Mouse (Mus musculus) effector memory CD4-positive, alpha-beta T cell, adult 7 months (primary cell): ENCODE measurements around the gene Eri2. TPM values are rescaled to one million over a fixed set of nuclear protein-coding genes. Genes with fewer than 3 reads are reported as not detected.

ENCODE experiments used
- polyA plus RNA-seq: library from polyadenylated mRNA; unstranded; fragments of 100-300 nt; shearing (Covaris generic); gene quantifications from one replicate; pipeline ENCODE4 v1.2.1, GENCODE M21; 2017

The Eri2 gene
- polyA plus RNA-seq: 6.8 TPM

DNA sequence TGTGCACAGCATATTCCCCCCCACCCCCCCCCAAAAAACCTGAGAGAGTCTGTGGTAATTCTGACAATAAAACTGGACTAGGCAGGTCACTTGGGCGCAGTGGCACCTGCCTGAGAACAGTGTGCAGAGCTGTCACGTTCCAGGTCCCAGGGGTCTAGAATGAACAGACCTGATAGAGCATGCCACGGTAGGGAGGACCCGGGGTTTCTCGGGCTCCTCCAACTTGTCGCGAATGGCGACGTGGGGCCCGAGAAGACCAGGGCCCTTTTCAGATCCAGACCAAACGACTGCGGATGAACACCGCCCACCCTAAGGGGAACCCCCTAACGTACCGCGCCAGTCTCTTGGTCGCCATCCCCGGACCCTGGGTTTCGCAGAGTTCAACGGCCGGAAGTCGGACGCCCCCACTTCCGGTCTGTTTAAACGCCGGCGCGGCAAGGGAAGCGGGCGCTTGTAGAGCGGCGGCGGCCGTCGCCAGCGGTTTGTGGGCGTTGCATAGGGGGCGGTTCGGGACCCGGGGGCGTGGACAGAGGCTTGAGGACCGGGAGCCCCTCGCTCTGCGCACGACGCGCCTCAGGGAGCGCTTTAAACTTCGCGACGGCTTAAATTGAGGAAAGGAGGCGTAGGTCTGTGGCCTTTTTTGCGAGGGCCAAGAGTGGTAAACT is at the start of gene Eri2, which contains the start of gene Rexo5:
Gene Eri2, minus strand, starts transcription at position 473 of the 665 bp plus-strand sequence.
Gene Rexo5, plus strand, starts transcription at position 421 of the 665 bp plus-strand sequence.

DNA sequence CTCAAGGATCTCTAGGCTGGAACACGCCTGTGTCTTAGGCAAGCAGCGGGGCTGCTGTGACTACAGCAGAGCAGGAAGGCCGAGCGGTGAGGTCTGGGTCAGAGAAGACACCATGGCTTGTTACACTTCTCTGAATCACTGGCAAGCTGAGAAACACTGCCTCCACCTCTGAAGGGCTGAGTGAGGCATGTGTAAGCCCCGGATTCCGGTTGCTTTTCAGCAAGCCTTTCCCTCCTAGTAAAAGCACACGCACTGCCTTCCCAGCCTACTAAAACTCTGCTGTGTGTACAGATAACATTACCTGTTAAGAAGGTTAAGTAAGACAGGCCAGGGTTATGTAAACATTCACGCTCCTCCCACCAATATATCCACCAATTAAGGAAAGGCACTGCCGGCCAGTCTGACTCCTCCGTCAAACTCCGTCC is 33.3 kb downstream of the Eri2 start, which contains the start of gene Acsm3:
Gene Acsm3, plus strand, starts transcription at position 397 of the 425 bp plus-strand sequence.

DNA sequence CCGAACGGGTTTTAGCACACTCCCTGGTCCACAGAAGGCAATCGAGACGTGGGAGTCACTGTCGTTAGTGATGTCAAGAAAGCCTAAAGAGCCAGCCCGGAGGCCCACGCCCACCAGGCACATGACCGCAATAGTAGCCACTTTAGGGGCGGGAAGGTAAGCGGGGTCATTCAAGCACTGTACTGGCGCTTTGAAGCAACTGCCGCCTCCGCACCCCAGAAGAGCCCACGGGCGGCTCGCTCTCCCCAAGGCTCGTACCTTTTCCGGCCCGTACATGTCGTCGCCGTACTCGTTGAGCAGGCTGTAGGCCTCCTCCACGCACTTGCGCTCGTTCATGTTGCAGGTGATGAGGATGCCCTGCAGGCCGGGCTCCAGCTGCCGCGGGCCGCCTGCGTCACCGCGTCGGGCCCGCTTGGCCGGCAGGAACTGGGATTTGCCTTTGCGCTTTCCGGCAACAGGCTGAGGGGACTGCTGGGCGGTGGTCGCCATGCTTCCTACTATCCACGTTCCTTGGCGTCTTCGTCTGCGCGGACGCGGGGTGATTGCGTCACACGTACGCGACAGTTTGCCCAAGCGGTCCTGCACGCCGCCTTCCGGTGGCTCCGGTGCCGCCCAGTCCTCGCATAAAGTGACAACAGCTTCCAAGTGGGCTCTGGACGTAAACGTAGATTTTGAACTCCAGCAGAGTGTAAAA is 73.5 kb downstream of the Eri2 start, which contains the start of gene Thumpd1:
Gene Thumpd1, minus strand, starts transcription at position 546 of the 694 bp plus-strand sequence.

Other genes starting within 250 kb of the Eri2 start
- gene Acsm2, start 239.7 kb downstream of the Eri2 start, polyA plus RNA-seq: not detected
- not detected for gene Acsm1, start 187.0 kb downstream of the Eri2 start, polyA plus RNA-seq
- not detected for gene Acsm4, start 104.0 kb downstream of the Eri2 start, polyA plus RNA-seq
- gene Thumpd1, start 73.3 kb downstream of the Eri2 start, polyA plus RNA-seq: 61.3 TPM
- 0.18 TPM for gene Acsm3, start 33.1 kb downstream of the Eri2 start, polyA plus RNA-seq
- 46.1 TPM for gene Rexo5, start 52 bp downstream of the Eri2 start, polyA plus RNA-seq
- 9.9 TPM for gene Lyrm1, start 101.8 kb upstream of the Eri2 start, polyA plus RNA-seq
- gene Dcun1d3, start 102.2 kb upstream of the Eri2 start, polyA plus RNA-seq: 15.1 TPM